Mouse (Mus musculus) embryonic fibroblast, embryonic 13.5 days (primary cell): ENCODE data around the gene Olfr61.

Experiments
- CTCF ChIP-seq: IDR thresholded peaks from 2 replicates; pipeline ENCODE4 v1.5.1; 2011; ENCODE audit warnings: mild to moderate bottlenecking, control low read depth, low read length, moderate library complexity, borderline replicate concordance; ENCODE audit not compliant: insufficient read depth
- POLR2A ChIP-seq: IDR thresholded peaks from 2 replicates; pipeline ENCODE4 v1.6.1; 2011; ENCODE audit warnings: low read depth, mild to moderate bottlenecking, control low read depth, low read length, moderate library complexity

DNA sequence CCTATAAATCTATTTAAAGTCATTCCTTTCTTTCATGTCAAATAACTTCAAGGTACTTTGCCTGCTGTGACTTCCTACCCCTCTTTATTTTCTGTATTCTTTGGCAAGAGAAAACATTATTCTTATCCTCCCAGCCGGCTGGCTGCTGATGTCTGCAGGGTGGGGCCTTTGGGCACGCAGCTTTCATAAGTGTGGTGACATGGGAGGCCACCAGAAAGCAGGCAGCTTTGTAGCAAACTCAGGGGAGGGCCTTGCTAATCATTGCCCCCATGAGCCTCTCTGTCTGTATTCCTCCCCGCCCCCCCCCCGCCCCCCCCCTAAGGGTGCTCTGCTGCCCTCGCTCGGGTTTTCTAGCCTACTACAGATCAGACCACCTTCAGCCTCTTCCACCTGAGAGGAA lies 47.1 kb downstream of the Olfr61 start:
- TF ChIP-seq CTCF, result no peak
- no peak for TF ChIP-seq POLR2A
